In genomic region chr4:50286602-50287001, GRCm38 (mm10) we compare ENCODE assay signal across 18 mouse cellular contexts.
DNase-seq lines count a peak whose midpoint lies in the region; ATAC-seq and TF ChIP-seq lines count a peak whose summit lies in the region.
"Had no signal": no experiment of that assay in that cellular context is flagged by ENCODE, and none has a peak within 500 bp of the region (broad histone marks: within the 10 kb centered on the region; RNA-seq: fewer than 3 reads in every experiment).

No protein-coding gene starts in this region.

- no peaks in the 10 kb centered on the region for H3K4me1 ChIP-seq in forebrain, embryonic 11.5 days (replicated peaks; ENCODE audit: control insufficient read depth, insufficient read depth, low read length)
- H3K4me1 ChIP-seq in forebrain, embryonic 13.5 days: no peaks in the 10 kb centered on the region
- no peaks in the 10 kb centered on the region for H3K4me1 ChIP-seq in intestine, postnatal 0 days (replicated peaks; ENCODE audit: control insufficient read depth, insufficient read depth, low read length)
- H3K4me1 ChIP-seq in intestine, embryonic 16.5 days (ENCODE audit: control insufficient read depth, insufficient read depth, low read length): no peaks in the 10 kb centered on the region
- no peaks in the 10 kb centered on the region for H3K4me1 ChIP-seq in midbrain, postnatal 0 days (ENCODE audit: insufficient read depth, low read length)
- no peaks in the 10 kb centered on the region for H3K4me1 ChIP-seq in midbrain, embryonic 16.5 days (ENCODE audit: control insufficient read depth, insufficient read depth, low read length)
- H3K4me1 ChIP-seq: megakaryocyte, embryonic 14.5 days had no signal

- H3K4me3 ChIP-seq in forebrain, embryonic 11.5 days (ENCODE audit: low read depth, low read length): no peak overlapping the region
- no peak overlapping the region for H3K4me3 ChIP-seq in forebrain, embryonic 13.5 days
- no peak overlapping the region for H3K4me3 ChIP-seq in intestine, postnatal 0 days (ENCODE audit: low read depth, low read length)
- H3K4me3 ChIP-seq in intestine, embryonic 16.5 days (ENCODE audit: low read length): no peak overlapping the region
- no peak overlapping the region for H3K4me3 ChIP-seq in midbrain, postnatal 0 days (ENCODE audit: low read depth, low read length)
- no peak overlapping the region for H3K4me3 ChIP-seq in midbrain, embryonic 16.5 days (ENCODE audit: low read depth, low read length)
- H3K4me3 ChIP-seq: erythroblast, embryonic 14.5 days; megakaryocyte, embryonic 14.5 days; myocyte had no signal

- no peaks in the 10 kb centered on the region for H3K9me3 ChIP-seq in forebrain, embryonic 11.5 days (ENCODE audit: control insufficient read depth, low read length)
- no peaks in the 10 kb centered on the region for H3K9me3 ChIP-seq in forebrain, embryonic 13.5 days (replicated peaks)
- H3K9me3 ChIP-seq in intestine, postnatal 0 days (ENCODE audit: control insufficient read depth): no peaks in the 10 kb centered on the region
- H3K9me3 ChIP-seq in intestine, embryonic 16.5 days (ENCODE audit: control insufficient read depth, low read length): no peaks in the 10 kb centered on the region
- H3K9me3 ChIP-seq in midbrain, postnatal 0 days (ENCODE audit: low read length): no peaks in the 10 kb centered on the region
- H3K9me3 ChIP-seq in midbrain, embryonic 16.5 days (replicated peaks; ENCODE audit: control insufficient read depth, low read length, poor library complexity, severe bottlenecking): no peaks in the 10 kb centered on the region
- H3K9me3 ChIP-seq: megakaryocyte, embryonic 14.5 days had no signal

- no peaks in the 10 kb centered on the region for H3K36me3 ChIP-seq in forebrain, embryonic 11.5 days (ENCODE audit: control insufficient read depth, insufficient read depth, low read length)
- H3K36me3 ChIP-seq in forebrain, embryonic 13.5 days (ENCODE audit: poor library complexity, severe bottlenecking): no peaks in the 10 kb centered on the region
- H3K36me3 ChIP-seq in intestine, postnatal 0 days (ENCODE audit: control insufficient read depth, insufficient read depth): no peaks in the 10 kb centered on the region
- no peaks in the 10 kb centered on the region for H3K36me3 ChIP-seq in intestine, embryonic 16.5 days (ENCODE audit: control insufficient read depth, insufficient read depth, low read length)
- H3K36me3 ChIP-seq in midbrain, postnatal 0 days (ENCODE audit: insufficient read depth, low read length): no peaks in the 10 kb centered on the region
- H3K36me3 ChIP-seq in midbrain, embryonic 16.5 days (ENCODE audit: control insufficient read depth, insufficient read depth, low read length): no peaks in the 10 kb centered on the region
- no peaks in the 10 kb centered on the region for H3K36me3 ChIP-seq in splenic B cell, adult 2 months (ENCODE audit: control insufficient read depth, insufficient read depth, low read length, poor library complexity, severe bottlenecking)

- H3K4me2 ChIP-seq in forebrain, embryonic 11.5 days (ENCODE audit: low read depth, low read length, severe bottlenecking): no peak overlapping the region
- no peak overlapping the region for H3K4me2 ChIP-seq in forebrain, embryonic 13.5 days
- no peak overlapping the region for H3K4me2 ChIP-seq in intestine, postnatal 0 days (replicated peaks; ENCODE audit: low read depth)
- H3K4me2 ChIP-seq in intestine, embryonic 16.5 days (ENCODE audit: low read depth, low read length): no peak overlapping the region
- H3K4me2 ChIP-seq in midbrain, postnatal 0 days (ENCODE audit: low read depth, low read length, poor library complexity, severe bottlenecking): no peak overlapping the region
- H3K4me2 ChIP-seq in midbrain, embryonic 16.5 days (ENCODE audit: low read length): no peak overlapping the region
- H3K4me2 ChIP-seq: liver, embryonic 11.5 days had no signal

- ATAC-seq in forebrain, embryonic 11.5 days (replicated peaks; ENCODE audit: low FRiP score): peak; percentile 30; the same call in 1 of the 2 replicates
- no peak for ATAC-seq in forebrain, embryonic 13.5 days
- no peak for ATAC-seq in intestine, postnatal 0 days
- ATAC-seq in intestine, embryonic 16.5 days: no peak
- ATAC-seq in midbrain, postnatal 0 days (ENCODE audit: low FRiP score): no peak
- ATAC-seq in midbrain, embryonic 16.5 days: no peak

- no peak overlapping the region for H3K27ac ChIP-seq in forebrain, embryonic 11.5 days (ENCODE audit: low read depth, low read length)
- no peak overlapping the region for H3K27ac ChIP-seq in forebrain, embryonic 13.5 days
- H3K27ac ChIP-seq in intestine, postnatal 0 days (ENCODE audit: low read depth, low read length): no peak overlapping the region
- H3K27ac ChIP-seq in intestine, embryonic 16.5 days (ENCODE audit: low read length): no peak overlapping the region
- no peak overlapping the region for H3K27ac ChIP-seq in midbrain, postnatal 0 days (ENCODE audit: low read depth, low read length)
- no peak overlapping the region for H3K27ac ChIP-seq in midbrain, embryonic 16.5 days (ENCODE audit: low read length)

- no peak overlapping the region for H3K9ac ChIP-seq in forebrain, embryonic 11.5 days (ENCODE audit: low read length)
- no peak overlapping the region for H3K9ac ChIP-seq in forebrain, embryonic 13.5 days
- no peak overlapping the region for H3K9ac ChIP-seq in intestine, postnatal 0 days (ENCODE audit: low read depth, low read length)
- no peak overlapping the region for H3K9ac ChIP-seq in intestine, embryonic 16.5 days (ENCODE audit: low read depth, low read length)
- H3K9ac ChIP-seq in midbrain, postnatal 0 days (replicated peaks; ENCODE audit: low read length, poor library complexity, severe bottlenecking): no peak overlapping the region
- H3K9ac ChIP-seq in midbrain, embryonic 16.5 days (ENCODE audit: low read depth, low read length): no peak overlapping the region

- TF ChIP-seq CTCF in intestine, postnatal 0 days (IDR thresholded peaks at IDR 0.05; ENCODE audit: low read depth): peak; percentile 57
- peak; percentile 65 for TF ChIP-seq CTCF in midbrain, postnatal 0 days (IDR thresholded peaks at IDR 0.05)

- 85% methylated on average over 2 of the region's 2 CpGs for WGBS in forebrain, embryonic 11.5 days
- 75% methylated on average over 2 of the region's 2 CpGs for WGBS in forebrain, embryonic 13.5 days
- WGBS in intestine, postnatal 0 days: 72% methylated on average over 2 of the region's 2 CpGs
- 76% methylated on average over 2 of the region's 2 CpGs for WGBS in intestine, embryonic 16.5 days
- 71% methylated on average over 2 of the region's 2 CpGs for WGBS in midbrain, postnatal 0 days
- 72% methylated on average over 2 of the region's 2 CpGs for WGBS in midbrain, embryonic 16.5 days

- DNase-seq in forebrain, embryonic 11.5 days (ENCODE audit: low spot score): no peak
- peak; percentile 28 for DNase-seq in midbrain, postnatal 0 days (ENCODE audit: low spot score)
- DNase-seq in splenic B cell, adult 2 months (ENCODE audit: low read depth, low spot score): peak; percentile 1
- no peak for DNase-seq in thymus, postnatal 10 days (ENCODE audit: low spot score in 2 of 2)
- DNase-seq: adrenal gland, adult 2 months; cerebellum, adult 18-20 months; heart, adult 18-20 months; heart, postnatal 10 days; kidney, postnatal 10 days; layer of hippocampus, adult 9-11 months had no signal

- no peaks in the 10 kb centered on the region for H3K27me3 ChIP-seq in forebrain, embryonic 11.5 days (ENCODE audit: control insufficient read depth, insufficient read depth, low read length)
- H3K27me3 ChIP-seq in forebrain, embryonic 13.5 days: no peaks in the 10 kb centered on the region
- H3K27me3 ChIP-seq in intestine, postnatal 0 days (replicated peaks; ENCODE audit: control insufficient read depth, insufficient read depth, low read length): no peaks in the 10 kb centered on the region
- no peaks in the 10 kb centered on the region for H3K27me3 ChIP-seq in intestine, embryonic 16.5 days (replicated peaks; ENCODE audit: control insufficient read depth, insufficient read depth, low read length)
- no peaks in the 10 kb centered on the region for H3K27me3 ChIP-seq in midbrain, postnatal 0 days (ENCODE audit: insufficient read depth, low read length)
- H3K27me3 ChIP-seq in midbrain, embryonic 16.5 days (ENCODE audit: control insufficient read depth, insufficient read depth, low read depth, low read length): no peaks in the 10 kb centered on the region
- H3K27me3 ChIP-seq in splenic B cell, adult 2 months (ENCODE audit: control insufficient read depth, insufficient read depth, low read length, poor library complexity, severe bottlenecking): no peaks in the 10 kb centered on the region
- H3K27me3 ChIP-seq: megakaryocyte, embryonic 14.5 days had no signal

Comparison
In these comparisons a context has a peak if more than half of its experiments do, and no peak if none do; other contexts are left out.
1. DNase-seq: peak in midbrain, postnatal 0 days (single experiment) and splenic B cell, adult 2 months (single experiment); none in forebrain, embryonic 11.5 days (single experiment) and thymus, postnatal 10 days (0 of 2).